Mouse (Mus musculus) kidney, adult 18-20 months (tissue): Measurements from ENCODE around the gene Shd.
A peak's percentile ranks its signal among the peaks of the same experiment; 100 is the strongest.

ENCODE experiments used
- DNase-seq: peaks from one replicate; pipeline ENCODE4 v3.0.0; 2021

The Shd gene

GRCm38 (mm10) chr17:55959946-55960740 lies 10.1 kb upstream of the Shd start:
- no peak for DNase-seq

- DNase-seq: no peak
These were observed 9.5 kb upstream of the Shd start for GRCm38 (mm10) chr17:55960791-55961190.

- no peak for DNase-seq
These were observed 8.6 kb upstream of the Shd start for GRCm38 (mm10) chr17:55961631-55962030.

- DNase-seq: no peak
These were observed 7.1 kb upstream of the Shd start for GRCm38 (mm10) chr17:55963171-55963570.

GRCm38 (mm10) chr17:55964496-55964895 lies 5.8 kb upstream of the Shd start:
- no peak for DNase-seq

- DNase-seq: no peak
These were observed 5.3 kb upstream of the Shd start for GRCm38 (mm10) chr17:55964996-55965395.

GRCm38 (mm10) chr17:55967186-55967585 lies 3.1 kb upstream of the Shd start:
- DNase-seq: no peak

DNA sequence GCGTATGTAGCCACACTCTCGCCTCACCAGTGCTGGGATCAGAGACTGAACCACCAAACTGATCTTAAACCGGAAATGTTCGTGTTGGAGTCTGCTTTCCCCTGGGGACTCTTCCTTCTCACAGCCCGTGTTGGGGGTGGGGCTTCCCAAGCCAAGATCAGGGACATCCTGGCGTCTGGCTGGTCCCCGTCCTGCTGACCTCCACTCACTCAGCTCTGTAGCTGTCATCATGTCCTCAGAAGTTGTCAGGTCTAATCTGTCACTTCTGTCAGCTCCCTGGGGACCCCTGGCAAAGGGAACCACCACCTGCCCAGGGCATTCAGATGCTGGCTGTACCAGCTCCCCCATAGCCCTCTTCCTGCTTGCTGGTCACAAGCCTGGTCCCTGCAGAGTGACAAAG lies 2.1 kb upstream of the Shd start:
- DNase-seq: peak; percentile 32

DNA sequence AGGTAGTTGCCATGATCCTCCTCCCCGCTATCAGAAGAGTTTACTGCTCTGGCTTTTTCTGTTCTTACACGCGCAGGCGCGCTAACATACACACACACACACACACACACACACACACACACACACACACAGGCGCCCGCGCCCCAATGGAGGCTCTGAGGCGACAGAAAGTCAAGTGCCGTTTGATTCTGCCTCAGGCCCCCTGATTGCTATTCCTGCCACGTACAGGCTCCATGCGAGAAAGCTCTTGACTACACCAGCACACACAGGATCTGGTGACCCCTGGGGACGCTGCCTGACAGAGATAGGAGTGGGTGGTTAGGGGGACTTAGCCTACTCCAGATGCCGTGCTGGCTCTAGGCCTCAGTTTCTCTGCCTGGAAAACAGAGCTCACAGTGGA lies 707 bp upstream of the Shd start:
- peak; percentile 47 for DNase-seq

GRCm38 (mm10) chr17:55971453-55971852 lies 1.2 kb downstream of the Shd start:
- DNase-seq: no peak

DNA sequence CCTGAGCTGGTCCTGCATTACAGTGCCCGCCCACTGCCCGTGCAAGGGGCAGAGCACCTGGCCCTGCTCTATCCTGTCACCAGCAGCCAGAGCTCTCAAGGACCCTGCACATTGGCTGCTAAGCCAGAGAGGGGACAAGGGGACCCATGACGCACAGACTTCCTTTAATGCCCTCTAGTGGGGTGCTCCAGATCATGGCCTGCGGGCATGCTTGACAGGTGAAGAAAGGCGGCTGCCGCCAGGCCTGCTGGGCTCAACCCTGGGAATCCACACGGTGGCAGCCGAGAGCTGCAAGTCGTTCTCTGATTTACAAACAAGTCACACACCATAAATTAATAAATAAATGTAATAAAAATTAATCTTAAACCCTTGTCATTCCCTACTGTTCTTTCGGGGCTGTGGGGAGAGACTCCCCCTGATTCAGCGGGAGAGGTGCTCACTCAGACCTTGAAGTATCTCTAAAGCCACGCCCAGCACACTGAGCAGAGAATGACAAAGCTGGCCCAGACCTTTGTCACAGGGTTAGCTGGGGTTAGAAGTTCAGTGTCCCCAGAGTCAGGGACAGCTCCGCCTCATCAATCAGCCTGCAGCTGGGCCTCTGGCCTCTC lies 6.1 kb downstream of the Shd start:
- DNase-seq: peak; percentile 83

- DNase-seq: no peak
These were observed 7.0 kb downstream of the Shd start for GRCm38 (mm10) chr17:55977301-55977700.

DNA sequence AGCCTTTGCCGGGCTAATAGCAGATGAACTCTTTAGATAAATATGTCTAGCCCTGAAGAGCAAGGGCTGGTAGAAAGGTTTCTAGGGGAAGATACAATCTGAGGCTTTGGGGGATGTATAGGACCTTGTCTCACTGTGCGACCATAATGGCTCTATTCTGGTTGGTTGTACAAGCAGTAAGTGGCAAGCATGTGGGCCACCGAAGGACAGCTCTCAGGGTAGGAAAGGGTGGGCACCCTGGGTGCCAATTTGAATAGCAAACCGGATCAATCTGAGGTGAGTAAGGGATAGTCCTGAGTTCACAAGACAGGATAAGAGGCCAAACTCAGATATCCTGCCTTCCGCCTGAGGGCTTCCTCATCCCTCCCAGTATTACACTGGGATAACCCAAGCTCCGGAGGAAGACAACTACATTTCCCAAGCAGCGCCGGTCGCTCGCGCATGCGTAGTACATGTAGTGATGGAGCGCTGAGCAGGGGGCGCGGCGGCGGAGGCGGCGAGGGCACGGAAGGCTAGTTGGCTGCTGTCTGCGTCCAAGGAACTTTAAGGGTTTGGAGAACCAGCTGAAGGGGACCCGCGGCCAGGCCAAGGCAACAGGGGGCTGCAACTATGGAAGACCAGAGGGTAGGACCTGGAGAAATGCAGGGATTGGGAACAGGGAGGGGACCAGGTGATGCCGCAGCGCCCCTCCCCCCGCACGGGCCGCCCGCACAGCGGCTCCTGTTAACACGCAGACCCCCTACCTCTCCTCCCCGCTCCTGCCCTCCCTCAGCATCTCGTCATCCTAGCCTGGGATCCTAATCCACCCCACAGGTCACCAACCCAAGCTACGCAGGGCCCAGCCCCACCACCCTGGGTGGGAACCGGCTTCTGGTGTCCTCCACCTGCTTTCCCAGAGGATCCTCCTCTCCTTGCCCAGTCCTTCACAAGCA lies 16.0 kb downstream of the Shd start, which contains the start of gene Fsd1:
Fsd1 (plus strand) TSS at position 480 of the 932 bp plus-strand sequence.
- no peak for DNase-seq

- DNase-seq: no peak
These were observed 20.1 kb downstream of the Shd start for GRCm38 (mm10) chr17:55990278-55990898.

DNA sequence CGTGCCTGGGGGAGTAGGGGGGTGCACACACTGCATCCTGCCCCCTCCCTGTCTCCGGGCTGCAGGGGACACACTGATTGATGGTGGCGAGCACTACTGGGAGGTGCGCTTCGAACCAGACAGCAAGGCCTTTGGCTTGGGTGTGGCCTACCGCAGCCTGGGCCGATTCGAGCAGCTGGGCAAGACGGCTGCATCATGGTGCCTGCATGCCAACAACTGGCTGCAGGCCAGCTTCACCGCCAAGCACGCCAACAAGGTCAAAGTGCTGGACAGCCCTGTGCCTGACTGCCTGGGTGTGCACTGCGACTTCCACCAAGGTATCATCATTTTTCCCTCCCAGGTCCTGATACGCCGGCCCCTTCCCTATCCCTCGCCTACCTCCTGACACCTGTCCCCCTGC lies 25.7 kb downstream of the Shd start:
- peak; percentile 79 for DNase-seq

DNA sequence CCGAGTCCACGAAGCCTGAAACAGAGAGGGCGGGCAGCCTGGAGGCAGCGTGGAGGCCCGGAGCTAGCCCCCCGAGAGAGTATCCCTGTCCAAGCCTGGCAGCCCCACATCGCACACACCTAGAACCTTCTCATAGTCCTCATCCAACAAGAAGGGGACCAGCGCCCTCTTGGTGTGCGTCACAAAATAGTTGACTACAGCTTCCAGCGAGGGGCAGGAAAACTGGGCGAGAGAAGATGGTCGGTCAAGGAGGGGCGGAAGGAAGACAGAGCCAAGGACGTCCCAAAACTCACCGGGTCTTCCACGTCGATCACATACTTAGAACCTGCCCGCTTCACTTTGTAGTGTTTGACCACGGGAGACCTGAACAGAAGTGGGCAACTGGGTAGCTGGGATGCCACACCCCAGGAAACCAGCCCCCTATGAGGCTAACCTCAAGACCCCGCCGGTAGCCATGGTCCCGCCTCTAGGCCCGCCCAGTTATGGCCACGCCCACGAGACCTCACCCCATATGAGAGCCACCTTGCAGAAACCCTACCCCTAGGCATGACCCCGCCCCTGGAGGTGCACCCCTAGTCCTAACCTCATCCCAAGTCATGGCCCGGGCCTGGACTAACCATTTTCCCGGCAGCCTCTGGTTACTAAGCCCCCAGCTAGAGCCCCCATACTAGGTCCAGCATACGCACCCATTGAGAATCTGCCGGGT lies 29.7 kb downstream of the Shd start:
- DNase-seq: no peak

DNA sequence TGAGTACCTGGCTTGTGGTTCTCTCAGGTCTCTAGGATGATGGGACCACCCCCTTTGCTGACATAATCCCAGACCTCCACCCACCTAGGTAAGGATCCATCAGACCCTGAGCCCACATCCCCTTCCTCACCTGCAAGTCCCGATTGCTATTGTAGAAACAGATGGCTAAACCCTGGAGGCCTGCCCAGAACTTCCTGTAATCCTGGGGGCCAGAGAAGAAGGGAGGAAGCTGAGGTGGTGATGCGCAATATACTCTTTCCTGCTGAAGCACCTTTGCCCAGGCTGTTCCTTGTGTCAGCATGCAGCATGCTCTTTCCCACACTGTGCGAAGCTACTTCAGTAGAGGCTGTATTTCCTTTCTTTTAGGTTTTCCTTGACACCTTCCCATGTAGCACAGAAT lies 32.7 kb downstream of the Shd start:
- DNase-seq: no peak

- DNase-seq: peak; percentile 64
These were observed 35.3 kb downstream of the Shd start, which contains the start of the genes Stap2 and Mpnd for GRCm38 (mm10) chr17:56005415-56006061. Stap2 (minus strand) TSS chr17:56005584. Mpnd (plus strand) TSS chr17:56005711.

GRCm38 (mm10) chr17:56006956-56007355 lies 36.7 kb downstream of the Shd start:
- no peak for DNase-seq

DNA sequence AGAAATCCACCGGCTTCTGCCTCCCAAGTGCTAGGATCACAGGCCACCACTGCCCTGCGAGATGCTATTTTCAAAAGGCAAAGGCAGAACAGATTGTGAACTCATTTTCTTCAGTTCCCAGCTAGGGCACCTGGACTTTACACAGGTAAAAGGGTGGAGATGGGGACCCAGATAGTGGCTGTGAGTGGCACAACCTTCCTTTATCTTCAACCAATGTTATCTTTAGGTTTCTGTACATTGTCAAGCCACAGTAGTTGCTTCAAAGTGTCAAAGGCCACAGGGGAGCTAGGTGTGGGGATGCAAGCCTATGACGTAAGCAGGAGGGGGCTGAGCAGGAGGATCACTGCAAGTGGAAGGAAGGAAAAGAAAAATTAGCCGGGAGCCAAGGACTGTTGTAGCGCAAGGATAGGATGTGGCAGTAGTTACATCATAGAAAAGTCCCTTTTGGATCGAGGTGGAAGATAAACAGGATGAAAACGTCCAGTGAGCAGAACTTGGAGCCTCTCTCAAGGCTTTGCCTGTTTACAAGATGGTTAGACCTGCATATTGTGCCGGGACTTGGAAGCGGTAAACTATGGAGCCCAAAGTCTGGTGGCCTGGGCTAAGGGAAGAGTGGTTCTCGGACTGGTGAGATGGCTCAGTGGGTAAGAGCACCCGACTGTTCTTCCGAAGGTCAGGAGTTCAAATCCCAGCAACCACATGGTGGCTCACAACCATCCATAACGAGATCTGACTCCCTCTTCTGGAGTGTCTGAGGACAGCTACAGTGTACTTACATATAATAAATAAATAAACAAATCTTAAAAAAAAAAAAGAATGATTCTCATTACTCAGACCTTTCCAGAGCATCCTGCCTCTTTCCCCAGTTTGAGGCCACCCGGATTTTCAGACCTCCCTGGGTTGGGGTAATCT lies 37.4 kb downstream of the Shd start:
- no peak for DNase-seq
